Mouse (Mus musculus) ES-Bruce4 (cell line): ENCODE data around the gene Sp1. TPM values are rescaled to one million over a fixed set of nuclear protein-coding genes. Genes with fewer than 3 reads are reported as not detected.

Source experiments
- H3K27ac ChIP-seq: 2 replicates; pipeline ENCODE4 v1.5.1; 2012; ENCODE audit warnings: low read length, inconsistent platforms; ENCODE audit not compliant: insufficient read depth
- H3K27me3 ChIP-seq: 2 replicates; pipeline ENCODE4 v1.6.1; 2012; ENCODE audit warnings: mild to moderate bottlenecking, low read length, inconsistent platforms; ENCODE audit not compliant: control insufficient read depth, poor library complexity, insufficient read depth, severe bottlenecking
- H3K36me3 ChIP-seq: 2 replicates; pipeline ENCODE4 v1.6.1; 2012; ENCODE audit warnings: inconsistent platforms, mild to moderate bottlenecking, low read length, moderate library complexity; ENCODE audit not compliant: control insufficient read depth, poor library complexity, insufficient read depth, severe bottlenecking
- H3K4me1 ChIP-seq: one replicate; pipeline ENCODE4 v1.8.1; 2011; ENCODE audit warnings: low read length; ENCODE audit not compliant: control insufficient read depth, insufficient read depth
- H3K4me3 ChIP-seq: 2 replicates; pipeline ENCODE4 v1.5.1; 2011; ENCODE audit warnings: low read depth, mild to moderate bottlenecking, low read length
- H3K9ac ChIP-seq: 2 replicates; pipeline ENCODE4 v1.6.1; 2012; ENCODE audit warnings: low read depth, mild to moderate bottlenecking, inconsistent platforms; ENCODE audit not compliant: poor library complexity, severe bottlenecking
- H3K9me3 ChIP-seq: replicated peaks from 2 replicates; pipeline ENCODE4 v1.6.1; 2012; ENCODE audit warnings: mild to moderate bottlenecking, low read length, inconsistent platforms; ENCODE audit not compliant: control insufficient read depth, poor library complexity, insufficient read depth, severe bottlenecking
- CTCF ChIP-seq: IDR thresholded peaks from one replicate; pipeline ENCODE4 v1.8.1; 2011; ENCODE audit warnings: low read depth, low read length
- EP300 ChIP-seq: IDR thresholded peaks from 2 replicates; pipeline ENCODE4 v1.6.1; 2011; ENCODE audit warnings: low read depth, low read length; ENCODE audit not compliant: insufficient read depth
- POLR2A ChIP-seq: IDR thresholded peaks from one replicate; pipeline ENCODE4 v1.8.1; 2011; ENCODE audit warnings: low read length; ENCODE audit not compliant: insufficient read depth
- polyA plus RNA-seq: library from polyadenylated mRNA; stranded (reverse); fragments of >200 nt; gene quantifications from 2 replicates; pipeline ENCODE4 v1.2.4, GENCODE M21; 2011; ENCODE audit warnings: low read depth; ENCODE audit not compliant: missing spikeins, insufficient read depth, insufficient read length

Sp1 gene
- polyA plus RNA-seq, 1 experiment: 106 TPM

- peak overlapping the region; percentile 58; the same call in 1 of the 2 replicates for H3K4me3 ChIP-seq
- peaks cover 7% of the 10 kb centered on the region for H3K36me3 ChIP-seq
- H3K9me3 ChIP-seq: no peaks in the 10 kb centered on the region
- TF ChIP-seq POLR2A (no peak), CTCF (no peak), EP300 (no peak)
- H3K27me3 ChIP-seq: no peaks in the 10 kb centered on the region
- peaks cover 4% of the 10 kb centered on the region for H3K4me1 ChIP-seq
- peak overlapping the region; percentile 81 for H3K9ac ChIP-seq
- peak overlapping the region; percentile 78 for H3K27ac ChIP-seq
Observed at GRCm38 (mm10) chr15:102460971-102461370, 55.0 kb downstream of the Sp1 start.

GRCm38 (mm10) chr15:102461430-102462075 is 55.6 kb downstream of the Sp1 start:
- TF ChIP-seq POLR2A: no peak
- no peak for TF ChIP-seq EP300
- peak; percentile 39 for TF ChIP-seq CTCF
- Histone ChIP-seq H3K27me3 (no peaks in the 10 kb centered on the region), H3K36me3 (peaks cover 7% of the 10 kb centered on the region), H3K9ac (peak overlapping the region; percentile 81; the same call in 1 of the 2 replicates), H3K4me1 (peaks cover 4% of the 10 kb centered on the region), H3K27ac (peak overlapping the region; percentile 78), H3K4me3 (0 out of 2 replicates have a peak overlapping the region, but pooled peaks have one; percentile 36), H3K9me3 (no peaks in the 10 kb centered on the region)

- no peaks in the 10 kb centered on the region for H3K27me3 ChIP-seq
- H3K9me3 ChIP-seq: peaks cover 5% of the 10 kb centered on the region
- H3K4me3 ChIP-seq: no peak overlapping the region
- H3K4me1 ChIP-seq: peaks cover 4% of the 10 kb centered on the region
- no peak overlapping the region for H3K9ac ChIP-seq
- no peak for TF ChIP-seq CTCF
- no peak overlapping the region for H3K27ac ChIP-seq
- peaks cover 12% of the 10 kb centered on the region for H3K36me3 ChIP-seq
Observed at GRCm38 (mm10) chr15:102463666-102464065, 57.7 kb downstream of the Sp1 start.

- Histone ChIP-seq H3K4me1 (no peaks in the 10 kb centered on the region), H3K27ac (no peak overlapping the region), H3K27me3 (no peaks in the 10 kb centered on the region), H3K4me3 (no peak overlapping the region), H3K9ac (no peak overlapping the region), H3K9me3 (peaks cover 7% of the 10 kb centered on the region), H3K36me3 (peaks cover 18% of the 10 kb centered on the region)
- TF ChIP-seq CTCF (no peak), EP300 (no peak), POLR2A (no peak)
Observed at GRCm38 (mm10) chr15:102468675-102469370, 62.9 kb downstream of the Sp1 start.

- Histone ChIP-seq H3K4me3 (peak within 1 kb of the TSS; percentile 90), H3K27ac (peak within 1 kb of the TSS; percentile 62), H3K4me1 (no peaks in the 10 kb centered on the region), H3K9me3 (peaks cover 7% of the 10 kb centered on the region), H3K27me3 (no peaks in the 10 kb centered on the region), H3K36me3 (peaks cover 32% of the 10 kb centered on the region), H3K9ac (peak within 1 kb of the TSS; percentile 96)
- TF ChIP-seq POLR2A (peak; percentile 22), CTCF (peak; percentile 73), EP300 (0 out of 2 replicates have a peak, but pooled peaks have one; percentile 38)
Observed at GRCm38 (mm10) chr15:102470183-102470604, 64.3 kb downstream of the Sp1 start, which contains the start of gene Pcbp2. Gene Pcbp2 (plus strand): TSS chr15:102470539.

GRCm38 (mm10) chr15:102470605-102471294 is 64.8 kb downstream of the Sp1 start:
- H3K9ac ChIP-seq: peak overlapping the region; percentile 96
- H3K4me1 ChIP-seq: no peaks in the 10 kb centered on the region
- H3K36me3 ChIP-seq: peaks cover 37% of the 10 kb centered on the region
- TF ChIP-seq POLR2A (no peak), EP300 (no peak), CTCF (peak; percentile 32)
- peaks cover 7% of the 10 kb centered on the region for H3K9me3 ChIP-seq
- H3K27ac ChIP-seq: peak overlapping the region; percentile 62
- H3K27me3 ChIP-seq: no peaks in the 10 kb centered on the region
- peak overlapping the region; percentile 90 for H3K4me3 ChIP-seq
